Mouse (Mus musculus): ENCODE results near the gene Igsf21. TPM values are rescaled to one million over a fixed set of nuclear protein-coding genes. Genes with fewer than 3 reads are reported as not detected.

Igsf21 gene
- polyA plus RNA-seq, 1 experiment from 2014 or later = not detected

GRCm38 (mm10) chr4:140220326-140221093 is 26.1 kb downstream of the Igsf21 start:
- H3K9me3 ChIP-seq (replicated peaks; ENCODE audit: control insufficient read depth, low read length) = no peaks in the 10 kb centered on the region
- no peaks in the 10 kb centered on the region for H3K36me3 ChIP-seq (ENCODE audit: control insufficient read depth, insufficient read depth)
- H3K4me1 ChIP-seq (ENCODE audit: control insufficient read depth, low read depth, low read length) = no peaks in the 10 kb centered on the region
- no peak overlapping the region for H3K4me2 ChIP-seq (ENCODE audit: low read depth, low read length)
- no peak overlapping the region for H3K27ac ChIP-seq (ENCODE audit: low read length)
- H3K4me3 ChIP-seq (ENCODE audit: low read depth, low read length) = no peak overlapping the region
- no peak overlapping the region for H3K9ac ChIP-seq (ENCODE audit: low read depth, low read length)
- peaks cover 5% of the 10 kb centered on the region for H3K27me3 ChIP-seq (ENCODE audit: control insufficient read depth, insufficient read depth, low read depth, low read length)
- WGBS (ENCODE audit: insufficient replicate concordance) = 59% methylated on average over 22 of the region's 22 CpGs
- ATAC-seq (ENCODE audit: low read depth) = no peak

- no peak overlapping the region for H3K27ac ChIP-seq (ENCODE audit: low read length)
- no peaks in the 10 kb centered on the region for H3K4me1 ChIP-seq (ENCODE audit: control insufficient read depth, low read depth, low read length)
- no peak for ATAC-seq (ENCODE audit: low read depth)
- peaks cover 5% of the 10 kb centered on the region for H3K27me3 ChIP-seq (ENCODE audit: control insufficient read depth, insufficient read depth, low read depth, low read length)
- 54% methylated on average over 17 of the region's 17 CpGs for whole genome bisulfite sequencing (ENCODE audit: insufficient replicate concordance)
- no peak overlapping the region for H3K9ac ChIP-seq (ENCODE audit: low read depth, low read length)
- H3K9me3 ChIP-seq (replicated peaks; ENCODE audit: control insufficient read depth, low read length) = no peaks in the 10 kb centered on the region
- no peak overlapping the region for H3K4me2 ChIP-seq (ENCODE audit: low read depth, low read length)
- H3K36me3 ChIP-seq (ENCODE audit: control insufficient read depth, insufficient read depth) = no peaks in the 10 kb centered on the region
- no peak overlapping the region for H3K4me3 ChIP-seq (ENCODE audit: low read depth, low read length)
Measured at GRCm38 (mm10) chr4:140218853-140219852, 27.4 kb downstream of the Igsf21 start.

DNA sequence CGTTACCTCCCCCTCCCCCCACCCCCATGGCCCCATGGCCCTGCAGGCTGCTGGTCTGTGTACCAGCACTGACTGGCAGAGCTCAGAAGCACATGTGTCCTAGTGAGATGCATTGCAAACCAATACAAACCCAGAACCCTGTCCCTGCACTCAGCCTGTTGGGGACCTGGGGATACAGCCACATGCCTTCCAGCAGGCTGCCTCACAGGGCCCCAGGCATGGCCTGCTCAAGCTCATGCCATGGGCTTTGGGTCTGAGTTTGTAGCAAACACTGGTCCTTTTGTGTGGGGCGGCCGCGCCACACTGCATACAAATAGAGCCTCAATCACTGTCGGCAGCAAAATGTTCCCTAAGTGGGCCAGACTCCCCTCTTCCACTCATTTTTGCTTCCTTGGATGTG is 28.2 kb downstream of the Igsf21 start:
- no peak for ATAC-seq (ENCODE audit: low read depth)
- no peaks in the 10 kb centered on the region for H3K9me3 ChIP-seq (replicated peaks; ENCODE audit: control insufficient read depth, low read length)
- H3K4me1 ChIP-seq (ENCODE audit: control insufficient read depth, low read depth, low read length) = no peaks in the 10 kb centered on the region
- no peak overlapping the region for H3K27ac ChIP-seq (ENCODE audit: low read length)
- H3K4me3 ChIP-seq (ENCODE audit: low read depth, low read length) = no peak overlapping the region
- H3K4me2 ChIP-seq (ENCODE audit: low read depth, low read length) = no peak overlapping the region
- no peaks in the 10 kb centered on the region for H3K36me3 ChIP-seq (ENCODE audit: control insufficient read depth, insufficient read depth)
- peaks cover 3% of the 10 kb centered on the region for H3K27me3 ChIP-seq (ENCODE audit: control insufficient read depth, insufficient read depth, low read depth, low read length)
- 72% methylated on average over 5 of the region's 5 CpGs for whole genome bisulfite sequencing (ENCODE audit: insufficient replicate concordance)
- H3K9ac ChIP-seq (ENCODE audit: low read depth, low read length) = no peak overlapping the region

- Histone ChIP-seq H3K27ac (ENCODE audit: low read length) (no peak overlapping the region), H3K4me3 (ENCODE audit: low read depth, low read length) (no peak overlapping the region), H3K36me3 (ENCODE audit: control insufficient read depth, insufficient read depth) (no peaks in the 10 kb centered on the region), H3K9me3 (replicated peaks; ENCODE audit: control insufficient read depth, low read length) (no peaks in the 10 kb centered on the region), H3K27me3 (ENCODE audit: control insufficient read depth, insufficient read depth, low read depth, low read length) (peaks cover 2% of the 10 kb centered on the region; the same call in 1 of the 2 replicates), H3K9ac (ENCODE audit: low read depth, low read length) (no peak overlapping the region), H3K4me1 (ENCODE audit: control insufficient read depth, low read depth, low read length) (no peaks in the 10 kb centered on the region), H3K4me2 (ENCODE audit: low read depth, low read length) (no peak overlapping the region)
- no peak for ATAC-seq (ENCODE audit: low read depth)
- 68% methylated on average over 8 of the region's 8 CpGs for WGBS (ENCODE audit: insufficient replicate concordance)
Measured at GRCm38 (mm10) chr4:140217934-140218333, 28.6 kb downstream of the Igsf21 start.

GRCm38 (mm10) chr4:140216096-140216495 is 30.5 kb downstream of the Igsf21 start:
- Histone ChIP-seq H3K4me1 (ENCODE audit: control insufficient read depth, low read depth, low read length) (no peaks in the 10 kb centered on the region), H3K27ac (ENCODE audit: low read length) (no peak overlapping the region), H3K4me2 (ENCODE audit: low read depth, low read length) (no peak overlapping the region), H3K4me3 (ENCODE audit: low read depth, low read length) (no peak overlapping the region), H3K36me3 (ENCODE audit: control insufficient read depth, insufficient read depth) (no peaks in the 10 kb centered on the region), H3K9me3 (replicated peaks; ENCODE audit: control insufficient read depth, low read length) (no peaks in the 10 kb centered on the region), H3K27me3 (ENCODE audit: control insufficient read depth, insufficient read depth, low read depth, low read length) (no peaks in the 10 kb centered on the region), H3K9ac (ENCODE audit: low read depth, low read length) (no peak overlapping the region)
- WGBS (ENCODE audit: insufficient replicate concordance) = 75% methylated on average over 8 of the region's 8 CpGs
- no peak for ATAC-seq (ENCODE audit: low read depth)

GRCm38 (mm10) chr4:140215205-140215604 is 31.4 kb downstream of the Igsf21 start:
- no peaks in the 10 kb centered on the region for H3K27me3 ChIP-seq (ENCODE audit: control insufficient read depth, insufficient read depth, low read depth, low read length)
- no peaks in the 10 kb centered on the region for H3K9me3 ChIP-seq (replicated peaks; ENCODE audit: control insufficient read depth, low read length)
- H3K36me3 ChIP-seq (ENCODE audit: control insufficient read depth, insufficient read depth) = no peaks in the 10 kb centered on the region
- no peak overlapping the region for H3K4me2 ChIP-seq (ENCODE audit: low read depth, low read length)
- no peak overlapping the region for H3K4me3 ChIP-seq (ENCODE audit: low read depth, low read length)
- no peaks in the 10 kb centered on the region for H3K4me1 ChIP-seq (ENCODE audit: control insufficient read depth, low read depth, low read length)
- no peak overlapping the region for H3K9ac ChIP-seq (ENCODE audit: low read depth, low read length)
- H3K27ac ChIP-seq (ENCODE audit: low read length) = no peak overlapping the region
- WGBS (ENCODE audit: insufficient replicate concordance) = 58% methylated on average over 9 of the region's 9 CpGs
- no peak for ATAC-seq (ENCODE audit: low read depth)

- H3K4me2 ChIP-seq (ENCODE audit: low read depth, low read length) = no peak overlapping the region
- H3K9ac ChIP-seq (ENCODE audit: low read depth, low read length) = no peak overlapping the region
- H3K4me1 ChIP-seq (ENCODE audit: control insufficient read depth, low read depth, low read length) = no peaks in the 10 kb centered on the region
- 48% methylated on average over 14 of the region's 14 CpGs for WGBS (ENCODE audit: insufficient replicate concordance)
- no peak overlapping the region for H3K27ac ChIP-seq (ENCODE audit: low read length)
- no peak overlapping the region for H3K4me3 ChIP-seq (ENCODE audit: low read depth, low read length)
- H3K27me3 ChIP-seq (ENCODE audit: control insufficient read depth, insufficient read depth, low read depth, low read length) = no peaks in the 10 kb centered on the region
- H3K9me3 ChIP-seq (replicated peaks; ENCODE audit: control insufficient read depth, low read length) = no peaks in the 10 kb centered on the region
- H3K36me3 ChIP-seq (ENCODE audit: control insufficient read depth, insufficient read depth) = no peaks in the 10 kb centered on the region
- no peak for ATAC-seq (ENCODE audit: low read depth)
Measured at GRCm38 (mm10) chr4:140214406-140214805, 32.2 kb downstream of the Igsf21 start.

DNA sequence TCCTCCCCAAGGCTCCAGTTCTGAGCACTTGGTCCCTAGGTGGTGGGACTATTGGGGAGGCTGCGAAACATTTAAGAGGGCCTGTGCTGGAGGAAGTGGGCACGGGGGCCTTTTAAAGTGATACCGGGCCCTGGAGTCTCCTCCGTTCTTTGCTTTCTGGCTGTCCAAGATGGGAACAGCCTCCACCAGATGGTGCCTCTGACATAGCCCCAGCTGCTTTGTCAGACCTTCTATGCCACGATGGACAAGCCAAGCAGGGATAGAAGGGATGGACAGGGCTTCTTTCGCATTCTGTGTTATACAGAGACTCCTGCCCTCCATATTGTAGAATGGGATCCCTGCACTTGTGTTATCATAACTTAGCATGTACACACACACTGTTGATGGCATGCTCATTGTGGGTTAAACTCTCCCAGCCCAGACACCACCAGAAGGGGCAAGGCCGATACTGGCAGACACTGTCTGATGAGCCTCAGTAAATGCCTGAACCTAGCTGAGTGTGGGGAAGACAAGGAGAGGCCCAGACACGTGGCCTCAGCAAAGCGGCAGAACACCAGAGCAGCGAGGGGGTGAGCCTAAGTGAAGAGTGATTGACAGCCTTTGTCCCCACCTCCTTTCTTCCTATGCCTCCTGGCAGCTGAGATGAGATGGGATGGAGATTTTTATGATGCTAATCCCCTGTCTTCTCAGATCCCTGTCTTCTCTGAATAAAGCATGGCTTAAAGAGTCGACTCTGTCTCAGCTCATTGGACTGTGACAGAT is 36.3 kb downstream of the Igsf21 start:
- H3K9ac ChIP-seq (ENCODE audit: low read depth, low read length) = no peak overlapping the region
- no peaks in the 10 kb centered on the region for H3K36me3 ChIP-seq (ENCODE audit: control insufficient read depth, insufficient read depth)
- WGBS (ENCODE audit: insufficient replicate concordance) = 64% methylated on average over 11 of the region's 11 CpGs
- H3K4me2 ChIP-seq (ENCODE audit: low read depth, low read length) = no peak overlapping the region
- no peaks in the 10 kb centered on the region; the same call in 1 of the 2 replicates for H3K9me3 ChIP-seq (replicated peaks; ENCODE audit: control insufficient read depth, low read length)
- no peaks in the 10 kb centered on the region for H3K27me3 ChIP-seq (ENCODE audit: control insufficient read depth, insufficient read depth, low read depth, low read length)
- H3K27ac ChIP-seq (ENCODE audit: low read length) = no peak overlapping the region
- H3K4me3 ChIP-seq (ENCODE audit: low read depth, low read length) = no peak overlapping the region
- H3K4me1 ChIP-seq (ENCODE audit: control insufficient read depth, low read depth, low read length) = no peaks in the 10 kb centered on the region
- no peak for ATAC-seq (ENCODE audit: low read depth)
